Mouse (Mus musculus) kidney, embryonic 15.5 days (tissue): Measurements from ENCODE around the gene Rhbdd1. TPM values are rescaled to one million over a fixed set of nuclear protein-coding genes. Genes with fewer than 3 reads are reported as not detected.
A peak's percentile ranks its signal among the peaks of the same experiment; 100 is the strongest.

Source experiments
- ATAC-seq: fragments of 200-750 bp; cut with Nextera tagmentation; replicated peaks from 2 replicates; pipeline ENCODE4 v1.8.0; 2017; ENCODE audit warnings: moderate TSS enrichment; ENCODE audit not compliant: low FRiP score
- H3K27ac ChIP-seq: fragments of 300-500 bp; sonication (generic); 2 replicates; pipeline ENCODE4 v1.5.1; 2015; ENCODE audit warnings: mild to moderate bottlenecking, inconsistent platforms
- H3K27me3 ChIP-seq: fragments of 300-500 bp; sonication (generic); 2 replicates; pipeline ENCODE4 v1.6.1; 2015; ENCODE audit warnings: inconsistent platforms
- H3K36me3 ChIP-seq: fragments of 300-500 bp; sonication (generic); 2 replicates; pipeline ENCODE4 v1.6.1; 2015; ENCODE audit warnings: inconsistent platforms
- H3K4me1 ChIP-seq: fragments of 300-500 bp; sonication (generic); 2 replicates; pipeline ENCODE4 v1.6.1; 2015; ENCODE audit warnings: inconsistent platforms
- H3K4me2 ChIP-seq: fragments of 300-500 bp; sonication (generic); 2 replicates; pipeline ENCODE4 v1.6.1; 2015; ENCODE audit warnings: moderate library complexity, mild to moderate bottlenecking, inconsistent platforms
- H3K4me3 ChIP-seq: fragments of 300-500 bp; sonication (generic); replicated peaks from 2 replicates; pipeline ENCODE4 v1.5.1; 2015; ENCODE audit warnings: mild to moderate bottlenecking, inconsistent platforms
- H3K9ac ChIP-seq: fragments of 300-500 bp; sonication (generic); 2 replicates; pipeline ENCODE4 v1.6.1; 2015; ENCODE audit warnings: mild to moderate bottlenecking, inconsistent platforms
- H3K9me3 ChIP-seq: fragments of 300-500 bp; sonication (generic); replicated peaks from 2 replicates; pipeline ENCODE4 v1.6.1; 2016; ENCODE audit warnings: inconsistent platforms
- WGBS: fragments of 180-500 bp; shearing (Covaris S2); methylation state at CpG from one replicate; pipeline ENCODE4 v1.1.7; 2015; ENCODE audit warnings: mixed read lengths; 5-methylcytosine and 5-hydroxymethylcytosine counted together
- polyA plus RNA-seq: library from polyadenylated mRNA; unstranded; fragments of >200 nt; fragmentation: Nextera tagmentation; extraction: Ambion mirVana; gene quantifications from 2 replicates; pipeline ENCODE4 v1.2.1, GENCODE M21; 2015

The Rhbdd1 gene
- polyA plus RNA-seq, 1 experiment from 2014 or later, result 9.4 TPM

GRCm38 (mm10) chr1:82411521-82411920, 95.3 kb downstream of the Rhbdd1 start:
- H3K27ac ChIP-seq, result no peak overlapping the region
- WGBS, result 80% methylated on average over 5 of the region's 5 CpGs
- H3K9ac ChIP-seq, result no peak overlapping the region
- no peak overlapping the region for H3K4me3 ChIP-seq
- H3K36me3 ChIP-seq, result no peaks in the 10 kb centered on the region
- H3K4me2 ChIP-seq, result no peak overlapping the region
- no peaks in the 10 kb centered on the region for H3K27me3 ChIP-seq
- H3K9me3 ChIP-seq, result no peaks in the 10 kb centered on the region
- peaks cover 21% of the 10 kb centered on the region for H3K4me1 ChIP-seq
- ATAC-seq, result peak; percentile 49; the same call in 1 of the 2 replicates

GRCm38 (mm10) chr1:82412085-82412484, 95.8 kb downstream of the Rhbdd1 start:
- H3K4me1 ChIP-seq, result peaks cover 21% of the 10 kb centered on the region
- no peaks in the 10 kb centered on the region for H3K36me3 ChIP-seq
- no peak for ATAC-seq
- H3K9me3 ChIP-seq, result no peaks in the 10 kb centered on the region
- no peaks in the 10 kb centered on the region for H3K27me3 ChIP-seq
- no peak overlapping the region for H3K9ac ChIP-seq
- H3K27ac ChIP-seq, result 0 out of 2 replicates have a peak overlapping the region, but pooled peaks have one; percentile 22
- 50% methylated on average over 4 of the region's 4 CpGs for WGBS
- H3K4me3 ChIP-seq, result no peak overlapping the region
- H3K4me2 ChIP-seq, result no peak overlapping the region

GRCm38 (mm10) chr1:82414434-82415045, 98.3 kb downstream of the Rhbdd1 start:
- no peak for ATAC-seq
- Histone ChIP-seq H3K4me2 (no peak overlapping the region), H3K9me3 (no peaks in the 10 kb centered on the region), H3K36me3 (no peaks in the 10 kb centered on the region), H3K4me3 (no peak overlapping the region), H3K27me3 (no peaks in the 10 kb centered on the region), H3K4me1 (peaks cover 21% of the 10 kb centered on the region), H3K27ac (no peak overlapping the region), H3K9ac (no peak overlapping the region)
- 85% methylated on average over 3 of the region's 3 CpGs for WGBS

GRCm38 (mm10) chr1:82415641-82416040, 99.4 kb downstream of the Rhbdd1 start:
- Histone ChIP-seq H3K27me3 (no peaks in the 10 kb centered on the region), H3K4me2 (no peak overlapping the region), H3K4me1 (peaks cover 18% of the 10 kb centered on the region), H3K4me3 (no peak overlapping the region), H3K27ac (no peak overlapping the region), H3K9ac (no peak overlapping the region), H3K36me3 (no peaks in the 10 kb centered on the region), H3K9me3 (no peaks in the 10 kb centered on the region)
- no peak for ATAC-seq
- 83% methylated on average over 4 of the region's 4 CpGs for WGBS

GRCm38 (mm10) chr1:82427729-82428128, 111.5 kb downstream of the Rhbdd1 start:
- Histone ChIP-seq H3K4me1 (peaks cover 9% of the 10 kb centered on the region; the same call in 1 of the 2 replicates), H3K27ac (no peak overlapping the region), H3K9me3 (no peaks in the 10 kb centered on the region), H3K4me2 (no peak overlapping the region), H3K4me3 (no peak overlapping the region), H3K36me3 (no peaks in the 10 kb centered on the region), H3K9ac (no peak overlapping the region), H3K27me3 (no peaks in the 10 kb centered on the region)
- 31% methylated on average over 5 of the region's 5 CpGs for WGBS
- ATAC-seq, result 0 out of 2 replicates have a peak, but pooled peaks have one; percentile 62

- ATAC-seq, result 0 out of 2 replicates have a peak, but pooled peaks have one; percentile 43
- Histone ChIP-seq H3K4me3 (no peak overlapping the region), H3K27me3 (no peaks in the 10 kb centered on the region), H3K9me3 (no peaks in the 10 kb centered on the region), H3K27ac (peak overlapping the region; percentile 57), H3K9ac (no peak overlapping the region), H3K4me2 (no peak overlapping the region), H3K36me3 (no peaks in the 10 kb centered on the region), H3K4me1 (peaks cover 14% of the 10 kb centered on the region; the same call in 1 of the 2 replicates)
- 43% methylated on average over 1 of the region's 1 CpGs for WGBS
Observed at GRCm38 (mm10) chr1:82429061-82429460, 112.8 kb downstream of the Rhbdd1 start.

GRCm38 (mm10) chr1:82432919-82433648, 116.8 kb downstream of the Rhbdd1 start:
- Histone ChIP-seq H3K4me3 (no peak overlapping the region), H3K9ac (no peak overlapping the region), H3K4me1 (0 out of 2 replicates have a peak, but pooled peaks cover 9% of the 10 kb centered on the region), H3K27me3 (no peaks in the 10 kb centered on the region), H3K4me2 (no peak overlapping the region), H3K27ac (0 out of 2 replicates have a peak overlapping the region, but pooled peaks have one; percentile 6), H3K36me3 (no peaks in the 10 kb centered on the region), H3K9me3 (no peaks in the 10 kb centered on the region)
- WGBS, result 62% methylated on average over 15 of the region's 15 CpGs
- ATAC-seq, result peak; percentile 78; the same call in 1 of the 2 replicates

GRCm38 (mm10) chr1:82433649-82434005, 117.4 kb downstream of the Rhbdd1 start:
- ATAC-seq, result no peak
- Histone ChIP-seq H3K27ac (no peak overlapping the region), H3K27me3 (no peaks in the 10 kb centered on the region), H3K4me3 (no peak overlapping the region), H3K4me1 (0 out of 2 replicates have a peak, but pooled peaks cover 9% of the 10 kb centered on the region), H3K9ac (no peak overlapping the region), H3K36me3 (no peaks in the 10 kb centered on the region), H3K9me3 (no peaks in the 10 kb centered on the region), H3K4me2 (no peak overlapping the region)
- WGBS, result 73% methylated on average over 5 of the region's 5 CpGs

- Histone ChIP-seq H3K4me3 (no peak overlapping the region), H3K9me3 (no peaks in the 10 kb centered on the region), H3K4me1 (0 out of 2 replicates have a peak, but pooled peaks cover 6% of the 10 kb centered on the region), H3K9ac (no peak overlapping the region), H3K27ac (no peak overlapping the region), H3K4me2 (no peak overlapping the region), H3K36me3 (no peaks in the 10 kb centered on the region), H3K27me3 (no peaks in the 10 kb centered on the region)
- WGBS, result 82% methylated on average over 3 of the region's 3 CpGs
- no peak for ATAC-seq
Observed at GRCm38 (mm10) chr1:82437273-82437672, 121.0 kb downstream of the Rhbdd1 start.

GRCm38 (mm10) chr1:82440123-82440522, 123.9 kb downstream of the Rhbdd1 start:
- Histone ChIP-seq H3K4me2 (no peak overlapping the region), H3K27me3 (no peaks in the 10 kb centered on the region), H3K36me3 (no peaks in the 10 kb centered on the region), H3K4me1 (no peaks in the 10 kb centered on the region), H3K9ac (no peak overlapping the region), H3K27ac (no peak overlapping the region), H3K9me3 (no peaks in the 10 kb centered on the region), H3K4me3 (no peak overlapping the region)
- 33% methylated on average over 1 of the region's 1 CpGs for WGBS
- ATAC-seq, result no peak

GRCm38 (mm10) chr1:82443517-82443916, 127.3 kb downstream of the Rhbdd1 start:
- no peaks in the 10 kb centered on the region for H3K36me3 ChIP-seq
- no peak overlapping the region for H3K27ac ChIP-seq
- 38% methylated on average over 4 of the region's 4 CpGs for WGBS
- no peaks in the 10 kb centered on the region for H3K9me3 ChIP-seq
- no peak overlapping the region for H3K9ac ChIP-seq
- no peaks in the 10 kb centered on the region for H3K27me3 ChIP-seq
- no peak for ATAC-seq
- H3K4me3 ChIP-seq, result no peak overlapping the region
- H3K4me1 ChIP-seq, result 0 out of 2 replicates have a peak, but pooled peaks cover 3% of the 10 kb centered on the region
- H3K4me2 ChIP-seq, result no peak overlapping the region

- no peak for ATAC-seq
- Histone ChIP-seq H3K4me1 (0 out of 2 replicates have a peak, but pooled peaks cover 3% of the 10 kb centered on the region), H3K27ac (no peak overlapping the region), H3K4me3 (no peak overlapping the region), H3K36me3 (no peaks in the 10 kb centered on the region), H3K27me3 (no peaks in the 10 kb centered on the region), H3K4me2 (no peak overlapping the region), H3K9ac (no peak overlapping the region), H3K9me3 (no peaks in the 10 kb centered on the region)
- WGBS, result 68% methylated on average over 7 of the region's 7 CpGs
Observed at GRCm38 (mm10) chr1:82446049-82446448, 129.8 kb downstream of the Rhbdd1 start.
